Mouse (Mus musculus) testis, adult 2 months (tissue): Measurements from ENCODE around the gene Uqcrc2. TPM values are rescaled to one million over a fixed set of nuclear protein-coding genes. Genes with fewer than 3 reads are reported as not detected.
A peak's percentile ranks its signal among the peaks of the same experiment; 100 is the strongest.

Experiments used
- H3K27ac ChIP-seq: fragments of 200-500 bp; 2 replicates; pipeline ENCODE4 v1.5.1; 2012; ENCODE audit warnings: low read depth, low read length; ENCODE audit not compliant: control insufficient read depth, insufficient read depth
- H3K27me3 ChIP-seq: fragments of 200-500 bp; 2 replicates; pipeline ENCODE4 v1.6.1; 2012; ENCODE audit warnings: mild to moderate bottlenecking, low read length, moderate library complexity; ENCODE audit not compliant: control insufficient read depth, insufficient read depth
- H3K36me3 ChIP-seq: fragments of 200-500 bp; 2 replicates; pipeline ENCODE4 v1.6.1; 2012; ENCODE audit warnings: mild to moderate bottlenecking, low read length; ENCODE audit not compliant: control insufficient read depth, insufficient read depth
- H3K4me1 ChIP-seq: fragments of 200-500 bp; 2 replicates; pipeline ENCODE4 v1.6.1; 2012; ENCODE audit warnings: low read length; ENCODE audit not compliant: control insufficient read depth, insufficient read depth
- H3K4me3 ChIP-seq: fragments of 200-500 bp; 2 replicates; pipeline ENCODE4 v1.5.1; 2012; ENCODE audit warnings: low read depth, mild to moderate bottlenecking, low read length, moderate library complexity, mixed read lengths; ENCODE audit not compliant: control insufficient read depth
- CTCF ChIP-seq: fragments of 200-500 bp; IDR thresholded peaks from 2 replicates; pipeline ENCODE4 v1.5.1; 2012; ENCODE audit warnings: low read depth, mild to moderate bottlenecking, inconsistent platforms, low read length, moderate library complexity; ENCODE audit not compliant: control insufficient read depth, insufficient read depth, insufficient replicate concordance
- POLR2A ChIP-seq: fragments of 200-500 bp; IDR thresholded peaks from 2 replicates; pipeline ENCODE4 v1.6.1; 2012; ENCODE audit warnings: low read depth, mild to moderate bottlenecking, inconsistent platforms, low read length, moderate library complexity; ENCODE audit not compliant: control insufficient read depth
- polyA plus RNA-seq: library from polyadenylated mRNA; depleted of rRNA; stranded (reverse); fragments of >200 nt; gene quantifications from 2 replicates; pipeline ENCODE4 v1.2.3, GENCODE M21; 2012

Gene Uqcrc2
- polyA plus RNA-seq, 1 experiment, result 52.8 TPM

- TF ChIP-seq POLR2A (no peak), CTCF (no peak)
- Histone ChIP-seq H3K27ac (no peak overlapping the region), H3K4me3 (no peak overlapping the region), H3K4me1 (peaks cover 14% of the 10 kb centered on the region), H3K27me3 (no peaks in the 10 kb centered on the region), H3K36me3 (no peaks in the 10 kb centered on the region)
Observed at GRCm38 (mm10) chr7:120671271-120671670, 36.3 kb downstream of the Uqcrc2 start.

GRCm38 (mm10) chr7:120677001-120677643 lies 42.1 kb downstream of the Uqcrc2 start, which contains the start of gene Mosmo:
TSS of gene Mosmo (plus strand) at chr7:120677618.
- H3K4me3 ChIP-seq, result peak within 1 kb of the TSS; percentile 80
- H3K27me3 ChIP-seq, result no peaks in the 10 kb centered on the region
- H3K4me1 ChIP-seq, result peaks cover 2% of the 10 kb centered on the region
- TF ChIP-seq CTCF (no peak), POLR2A (peak; percentile 69)
- peak within 1 kb of the TSS; percentile 54 for H3K27ac ChIP-seq
- H3K36me3 ChIP-seq, result no peaks in the 10 kb centered on the region

- Histone ChIP-seq H3K4me3 (peak overlapping the region; percentile 80), H3K36me3 (no peaks in the 10 kb centered on the region), H3K4me1 (peaks cover 2% of the 10 kb centered on the region), H3K27ac (peak overlapping the region; percentile 54), H3K27me3 (no peaks in the 10 kb centered on the region)
- TF ChIP-seq POLR2A, result no peak
Observed at GRCm38 (mm10) chr7:120677764-120678531, 43.0 kb downstream of the Uqcrc2 start.

- TF ChIP-seq POLR2A (no peak), CTCF (no peak)
- Histone ChIP-seq H3K4me3 (no peak overlapping the region), H3K27me3 (no peaks in the 10 kb centered on the region), H3K27ac (no peak overlapping the region), H3K36me3 (no peaks in the 10 kb centered on the region), H3K4me1 (peaks cover 2% of the 10 kb centered on the region)
Observed at GRCm38 (mm10) chr7:120679023-120679422, 44.0 kb downstream of the Uqcrc2 start.

GRCm38 (mm10) chr7:120682002-120682401 lies 47.0 kb downstream of the Uqcrc2 start:
- no peak for TF ChIP-seq POLR2A
- no peak for TF ChIP-seq CTCF
- no peak overlapping the region for H3K27ac ChIP-seq
- H3K4me3 ChIP-seq, result no peak overlapping the region
- H3K27me3 ChIP-seq, result no peaks in the 10 kb centered on the region
- peaks cover 2% of the 10 kb centered on the region for H3K4me1 ChIP-seq
- no peaks in the 10 kb centered on the region for H3K36me3 ChIP-seq

- Histone ChIP-seq H3K27ac (peak overlapping the region; percentile 53; the same call in 1 of the 2 replicates), H3K27me3 (no peaks in the 10 kb centered on the region), H3K4me1 (no peaks in the 10 kb centered on the region; the same call in 1 of the 2 replicates), H3K4me3 (no peak overlapping the region), H3K36me3 (no peaks in the 10 kb centered on the region)
- no peak for TF ChIP-seq POLR2A
- TF ChIP-seq CTCF, result no peak
Observed at GRCm38 (mm10) chr7:120684731-120685161, 49.8 kb downstream of the Uqcrc2 start.

- Histone ChIP-seq H3K36me3 (no peaks in the 10 kb centered on the region), H3K4me1 (no peaks in the 10 kb centered on the region; the same call in 1 of the 2 replicates), H3K4me3 (no peak overlapping the region), H3K27ac (peak overlapping the region; percentile 53; the same call in 1 of the 2 replicates), H3K27me3 (no peaks in the 10 kb centered on the region)
- TF ChIP-seq POLR2A (no peak), CTCF (no peak)
Observed at GRCm38 (mm10) chr7:120685227-120685626, 50.3 kb downstream of the Uqcrc2 start.
